Mouse (Mus musculus): Measurements from ENCODE around the gene Relb.

GRCm38 (mm10) chr7:19673083-19673699 lies 44.0 kb upstream of the Relb start:
- TF ChIP-seq POLR2A (IDR thresholded peaks at IDR 0.05; ENCODE audit: borderline replicate concordance, extremely low read depth, insufficient read depth, insufficient read length, poor library complexity, severe bottlenecking) (no peak), CTCF (IDR thresholded peaks at IDR 0.05; ENCODE audit: borderline replicate concordance, extremely low read depth, insufficient read depth, insufficient read length) (no peak)

Data from brain, embryonic 14.5 days (tissue).